Mouse (Mus musculus) myocyte (in vitro differentiated cells): Measurements from ENCODE around the gene Lrg1.

Experiments used
- CEBPB ChIP-seq: IDR thresholded peaks from 2 replicates; pipeline ENCODE4 v1.6.1; 2011; ENCODE audit warnings: mild to moderate bottlenecking, moderate library complexity; ENCODE audit not compliant: poor library complexity, insufficient read depth, severe bottlenecking
- MAX ChIP-seq: IDR thresholded peaks from one replicate; pipeline ENCODE4 v1.6.1; 2011; ENCODE audit warnings: low read depth, mild to moderate bottlenecking, control low read depth
- MYOD1 ChIP-seq, 3 experiments: IDR thresholded peaks; one replicate each; pipeline ENCODE4 v1.6.1; 2011; ENCODE audit warnings: control low read depth in 2 of 3, low read depth in 2 of 3, mild to moderate bottlenecking in 2 of 3, moderate library complexity in 1 of 3; ENCODE audit not compliant: insufficient read length in 2 of 3, control insufficient read depth in 1 of 3
- POLR2A ChIP-seq: IDR thresholded peaks from one replicate; pipeline ENCODE4 v1.6.1; 2011; ENCODE audit warnings: low read depth, mild to moderate bottlenecking, control low read depth, moderate library complexity; ENCODE audit not compliant: insufficient read length
- TCF12 ChIP-seq: IDR thresholded peaks from one replicate; pipeline ENCODE4 v1.6.1; 2011; ENCODE audit warnings: mild to moderate bottlenecking, control low read depth; ENCODE audit not compliant: poor library complexity, insufficient read depth, severe bottlenecking
- USF1 ChIP-seq: IDR thresholded peaks from one replicate; pipeline ENCODE4 v1.6.1; 2011; ENCODE audit warnings: low read depth, mild to moderate bottlenecking, control low read depth, moderate library complexity

DNA sequence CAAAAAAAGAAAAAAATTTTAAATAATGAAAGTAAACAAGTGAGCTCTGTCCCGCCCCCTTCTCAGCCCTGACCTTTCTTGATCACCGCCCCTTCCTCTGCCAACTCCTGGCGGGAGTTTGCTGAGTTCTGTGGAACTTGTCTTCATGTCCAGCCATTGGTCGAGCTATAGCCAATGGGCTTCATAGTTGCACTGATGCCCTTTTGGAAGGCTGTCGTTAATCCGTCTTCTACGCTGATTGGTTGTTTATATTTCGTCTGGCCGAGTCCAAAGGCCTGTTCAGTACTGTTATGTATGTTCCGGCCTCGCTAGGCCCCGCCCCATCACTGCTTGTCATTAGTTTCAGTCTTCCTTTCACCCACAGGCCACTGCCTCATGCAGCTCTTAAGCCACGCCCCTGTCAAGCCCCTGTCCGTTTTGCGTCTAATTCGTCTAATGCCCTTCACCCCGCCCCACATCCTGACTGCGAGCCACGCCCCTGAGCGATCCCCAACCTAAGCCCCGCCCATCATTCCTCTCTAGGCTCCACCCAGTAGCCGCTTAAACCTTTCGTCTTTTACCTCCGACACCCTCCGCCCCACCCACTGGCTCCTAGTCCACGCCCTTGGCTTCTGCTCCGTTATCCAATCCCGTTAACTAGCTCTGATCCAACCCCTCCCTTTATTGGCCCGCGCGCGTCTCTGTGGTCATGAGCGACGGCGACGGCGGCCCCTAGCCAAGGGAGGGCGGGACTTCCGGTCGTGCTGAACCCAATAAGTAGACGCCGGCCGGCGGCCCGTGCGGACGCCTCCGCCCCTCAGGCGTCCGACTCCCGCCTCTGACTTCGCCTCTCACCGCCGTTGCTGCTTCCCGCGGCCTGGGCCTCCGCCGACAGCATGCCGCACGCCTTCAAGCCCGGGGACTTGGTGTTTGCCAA, 42.7 kb downstream of the Lrg1 start, which contains the start of gene Hdgfl2:
- TF ChIP-seq MAX (no peak), USF1 (no peak), POLR2A (peak; percentile 96), CEBPB (no peak), TCF12 (no peak), MYOD1 (IDR thresholded peaks at IDR 0.05; ENCODE audit: control insufficient read depth in 1 of 3, insufficient read length in 2 of 3, low read depth in 2 of 3) (no peak)
